Mouse (Mus musculus) brain, embryonic 14.5 days (tissue): ENCODE measurements around the gene Zfp365. TPM values are rescaled to one million over a fixed set of nuclear protein-coding genes. Genes with fewer than 3 reads are reported as not detected.

ENCODE experiments used
- DNase-seq: peaks from one replicate; pipeline ENCODE4 v3.0.0-alpha.2; 2011; ENCODE audit warnings: low read depth
- CTCF ChIP-seq: fragments of 200-500 bp; IDR thresholded peaks from 2 replicates; pipeline ENCODE4 v1.5.1; 2012; ENCODE audit warnings: inconsistent platforms, mild to moderate bottlenecking, moderate library complexity, borderline replicate concordance; ENCODE audit not compliant: insufficient read depth, insufficient read length; ENCODE audit errors: extremely low read depth
- POLR2A ChIP-seq: fragments of 200-500 bp; IDR thresholded peaks from 2 replicates; pipeline ENCODE4 v1.6.1; 2012; ENCODE audit warnings: mild to moderate bottlenecking, inconsistent platforms, borderline replicate concordance; ENCODE audit not compliant: poor library complexity, insufficient read depth, insufficient read length, severe bottlenecking; ENCODE audit errors: extremely low read depth
- polyA plus RNA-seq: library from polyadenylated mRNA; depleted of rRNA; stranded (reverse); fragments of >200 nt; gene quantifications from 2 replicates; pipeline ENCODE4 v1.2.3, GENCODE M21; 2012

Zfp365 gene
- polyA plus RNA-seq, 1 experiment, result 3.6 TPM

- DNase-seq, result peak; percentile 2
Observed at GRCm38 (mm10) chr10:67927718-67928455, 15.4 kb upstream of the Zfp365 start.

GRCm38 (mm10) chr10:67924030-67924429 is 11.6 kb upstream of the Zfp365 start:
- TF ChIP-seq CTCF (peak; percentile 47; the same call in 1 of the 2 replicates), POLR2A (no peak)
- no peak for DNase-seq

More at GRCm38 (mm10) chr10:67927718-67928455, 15.4 kb upstream of the Zfp365 start:
- TF ChIP-seq CTCF, result no peak
- TF ChIP-seq POLR2A, result no peak

GRCm38 (mm10) chr10:67921777-67922176 is 9.3 kb upstream of the Zfp365 start:
- DNase-seq, result no peak
- TF ChIP-seq POLR2A (no peak), CTCF (no peak)

- TF ChIP-seq POLR2A (no peak), CTCF (no peak)
- no peak for DNase-seq
Observed at GRCm38 (mm10) chr10:67919706-67920105, 7.2 kb upstream of the Zfp365 start.

- peak; percentile 64 for DNase-seq
- TF ChIP-seq POLR2A (no peak), CTCF (no peak)
Observed at GRCm38 (mm10) chr10:67918194-67918899, 5.9 kb upstream of the Zfp365 start.

- TF ChIP-seq CTCF (no peak), POLR2A (no peak)
- DNase-seq, result no peak
Observed at GRCm38 (mm10) chr10:67917356-67917755, 4.9 kb upstream of the Zfp365 start.

- DNase-seq, result peak; percentile 18
- TF ChIP-seq CTCF (no peak), POLR2A (no peak)
Observed at GRCm38 (mm10) chr10:67911447-67912336, 770 bp downstream of the Zfp365 start.

- no peak for TF ChIP-seq POLR2A
- TF ChIP-seq CTCF, result no peak
- DNase-seq, result no peak
Observed at GRCm38 (mm10) chr10:67907931-67908330, 4.5 kb downstream of the Zfp365 start.

GRCm38 (mm10) chr10:67906926-67907325 is 5.5 kb downstream of the Zfp365 start:
- DNase-seq, result no peak
- TF ChIP-seq CTCF, result no peak
- TF ChIP-seq POLR2A, result no peak

GRCm38 (mm10) chr10:67906063-67906462 is 6.4 kb downstream of the Zfp365 start:
- no peak for TF ChIP-seq CTCF
- no peak for TF ChIP-seq POLR2A
- no peak for DNase-seq

- TF ChIP-seq CTCF, result no peak
- TF ChIP-seq POLR2A, result no peak
- DNase-seq, result no peak
Observed at GRCm38 (mm10) chr10:67903387-67903786, 9.1 kb downstream of the Zfp365 start.
